Mouse (Mus musculus): ENCODE data around the gene Auts2. TPM values are rescaled to one million over a fixed set of nuclear protein-coding genes. Genes with fewer than 3 reads are reported as not detected.

Gene Auts2
- polyA plus RNA-seq, 1 experiment from 2014 or later, result 7.5 TPM

- Histone ChIP-seq H3K9me3 (replicated peaks; ENCODE audit: low read length) (no peaks in the 10 kb centered on the region), H3K4me2 (ENCODE audit: low read length) (no peak overlapping the region), H3K36me3 (ENCODE audit: insufficient read depth, low read length) (no peaks in the 10 kb centered on the region), H3K4me1 (replicated peaks; ENCODE audit: insufficient read depth, low read length) (no peaks in the 10 kb centered on the region), H3K27me3 (ENCODE audit: insufficient read depth, low read length) (no peaks in the 10 kb centered on the region), H3K27ac (no peak overlapping the region), H3K9ac (ENCODE audit: low read depth, low read length) (no peak overlapping the region), H3K4me3 (replicated peaks; ENCODE audit: low read depth, low read length) (no peak overlapping the region)
- DNase-seq (ENCODE audit: low spot score), result no peak
- ATAC-seq (replicated peaks; ENCODE audit: low FRiP score, low read depth), result no peak
- WGBS, result 83% methylated on average over 1 of the region's 1 CpGs
- no peak for TF ChIP-seq CTCF (IDR thresholded peaks at IDR 0.05; ENCODE audit: low read depth)
Observed at GRCm38 (mm10) chr5:132261750-132262149, 281.4 kb downstream of the Auts2 start.

- H3K9ac ChIP-seq (ENCODE audit: low read depth, low read length), result no peak overlapping the region
- H3K27ac ChIP-seq, result no peak overlapping the region
- no peaks in the 10 kb centered on the region for H3K27me3 ChIP-seq (ENCODE audit: insufficient read depth, low read length)
- ATAC-seq (replicated peaks; ENCODE audit: low FRiP score, low read depth) (no peak), DNase-seq (ENCODE audit: low spot score) (no peak)
- WGBS, result 96% methylated on average over 11 of the region's 11 CpGs
- no peaks in the 10 kb centered on the region for H3K9me3 ChIP-seq (replicated peaks; ENCODE audit: low read length)
- TF ChIP-seq CTCF (IDR thresholded peaks at IDR 0.05; ENCODE audit: low read depth), result no peak
- no peak overlapping the region for H3K4me3 ChIP-seq (replicated peaks; ENCODE audit: low read depth, low read length)
- no peaks in the 10 kb centered on the region for H3K4me1 ChIP-seq (replicated peaks; ENCODE audit: insufficient read depth, low read length)
- no peaks in the 10 kb centered on the region for H3K36me3 ChIP-seq (ENCODE audit: insufficient read depth, low read length)
- no peak overlapping the region for H3K4me2 ChIP-seq (ENCODE audit: low read length)
Observed at GRCm38 (mm10) chr5:132258882-132259281, 284.3 kb downstream of the Auts2 start.

GRCm38 (mm10) chr5:132255579-132255978 lies 287.6 kb downstream of the Auts2 start:
- Histone ChIP-seq H3K9ac (ENCODE audit: low read depth, low read length) (no peak overlapping the region), H3K4me2 (ENCODE audit: low read length) (no peak overlapping the region), H3K27me3 (ENCODE audit: insufficient read depth, low read length) (no peaks in the 10 kb centered on the region), H3K36me3 (ENCODE audit: insufficient read depth, low read length) (no peaks in the 10 kb centered on the region), H3K9me3 (replicated peaks; ENCODE audit: low read length) (no peaks in the 10 kb centered on the region), H3K4me1 (replicated peaks; ENCODE audit: insufficient read depth, low read length) (no peaks in the 10 kb centered on the region), H3K27ac (no peak overlapping the region), H3K4me3 (replicated peaks; ENCODE audit: low read depth, low read length) (no peak overlapping the region)
- DNase-seq (ENCODE audit: low spot score), result peak; percentile 51
- no peak for ATAC-seq (replicated peaks; ENCODE audit: low FRiP score, low read depth)
- no peak for TF ChIP-seq CTCF (IDR thresholded peaks at IDR 0.05; ENCODE audit: low read depth)
- 30% methylated on average over 8 of the region's 8 CpGs for WGBS

GRCm38 (mm10) chr5:132249523-132249922 lies 293.6 kb downstream of the Auts2 start:
- no peak for DNase-seq (ENCODE audit: low spot score)
- Histone ChIP-seq H3K27me3 (ENCODE audit: insufficient read depth, low read length) (no peaks in the 10 kb centered on the region), H3K9me3 (replicated peaks; ENCODE audit: low read length) (no peaks in the 10 kb centered on the region), H3K36me3 (ENCODE audit: insufficient read depth, low read length) (no peaks in the 10 kb centered on the region), H3K4me1 (replicated peaks; ENCODE audit: insufficient read depth, low read length) (no peaks in the 10 kb centered on the region), H3K9ac (ENCODE audit: low read depth, low read length) (no peak overlapping the region), H3K4me3 (replicated peaks; ENCODE audit: low read depth, low read length) (no peak overlapping the region), H3K4me2 (ENCODE audit: low read length) (no peak overlapping the region), H3K27ac (no peak overlapping the region)
- 64% methylated on average over 11 of the region's 11 CpGs for WGBS
- no peak for ATAC-seq (replicated peaks; ENCODE audit: low FRiP score, low read depth)
- TF ChIP-seq CTCF (IDR thresholded peaks at IDR 0.05; ENCODE audit: low read depth), result no peak

- no peak overlapping the region for H3K9ac ChIP-seq (ENCODE audit: low read depth, low read length)
- no peaks in the 10 kb centered on the region for H3K9me3 ChIP-seq (replicated peaks; ENCODE audit: low read length)
- no peak for TF ChIP-seq CTCF (IDR thresholded peaks at IDR 0.05; ENCODE audit: low read depth)
- 67% methylated on average over 7 of the region's 7 CpGs for WGBS
- H3K27ac ChIP-seq, result no peak overlapping the region
- H3K4me2 ChIP-seq (ENCODE audit: low read length), result no peak overlapping the region
- H3K27me3 ChIP-seq (ENCODE audit: insufficient read depth, low read length), result no peaks in the 10 kb centered on the region
- no peaks in the 10 kb centered on the region for H3K36me3 ChIP-seq (ENCODE audit: insufficient read depth, low read length)
- H3K4me3 ChIP-seq (replicated peaks; ENCODE audit: low read depth, low read length), result no peak overlapping the region
- H3K4me1 ChIP-seq (replicated peaks; ENCODE audit: insufficient read depth, low read length), result no peaks in the 10 kb centered on the region
- DNase-seq (ENCODE audit: low spot score), result no peak
- no peak for ATAC-seq (replicated peaks; ENCODE audit: low FRiP score, low read depth)
Observed at GRCm38 (mm10) chr5:132248069-132248468, 295.1 kb downstream of the Auts2 start.

GRCm38 (mm10) chr5:132235460-132235859 lies 307.7 kb downstream of the Auts2 start:
- Histone ChIP-seq H3K4me2 (ENCODE audit: low read length) (no peak overlapping the region), H3K27me3 (ENCODE audit: insufficient read depth, low read length) (no peaks in the 10 kb centered on the region), H3K27ac (no peak overlapping the region), H3K4me1 (replicated peaks; ENCODE audit: insufficient read depth, low read length) (no peaks in the 10 kb centered on the region), H3K9me3 (replicated peaks; ENCODE audit: low read length) (no peaks in the 10 kb centered on the region), H3K9ac (ENCODE audit: low read depth, low read length) (no peak overlapping the region), H3K36me3 (ENCODE audit: insufficient read depth, low read length) (no peaks in the 10 kb centered on the region), H3K4me3 (replicated peaks; ENCODE audit: low read depth, low read length) (no peak overlapping the region)
- WGBS, result 73% methylated on average over 5 of the region's 5 CpGs
- DNase-seq (ENCODE audit: low spot score) (no peak), ATAC-seq (replicated peaks; ENCODE audit: low FRiP score, low read depth) (no peak)
- TF ChIP-seq CTCF (IDR thresholded peaks at IDR 0.05; ENCODE audit: low read depth), result no peak

- H3K4me3 ChIP-seq (replicated peaks; ENCODE audit: low read depth, low read length), result no peak overlapping the region
- ATAC-seq (replicated peaks; ENCODE audit: low FRiP score, low read depth), result no peak
- H3K27ac ChIP-seq, result no peak overlapping the region
- no peaks in the 10 kb centered on the region for H3K27me3 ChIP-seq (ENCODE audit: insufficient read depth, low read length)
- no peak for TF ChIP-seq CTCF (IDR thresholded peaks at IDR 0.05; ENCODE audit: low read depth)
- H3K9me3 ChIP-seq (replicated peaks; ENCODE audit: low read length), result no peaks in the 10 kb centered on the region
- H3K36me3 ChIP-seq (ENCODE audit: insufficient read depth, low read length), result no peaks in the 10 kb centered on the region
- 80% methylated on average over 7 of the region's 7 CpGs for WGBS
- H3K4me1 ChIP-seq (replicated peaks; ENCODE audit: insufficient read depth, low read length), result peaks cover 8% of the 10 kb centered on the region; the same call in 1 of the 2 replicates
- no peak for DNase-seq (ENCODE audit: low spot score)
- H3K4me2 ChIP-seq (ENCODE audit: low read length), result no peak overlapping the region
- H3K9ac ChIP-seq (ENCODE audit: low read depth, low read length), result no peak overlapping the region
Observed at GRCm38 (mm10) chr5:132234471-132234870, 308.7 kb downstream of the Auts2 start.

Measured in kidney, postnatal 0 days (tissue).